Mouse (Mus musculus): ENCODE measurements around the gene Rrp15.

DNA sequence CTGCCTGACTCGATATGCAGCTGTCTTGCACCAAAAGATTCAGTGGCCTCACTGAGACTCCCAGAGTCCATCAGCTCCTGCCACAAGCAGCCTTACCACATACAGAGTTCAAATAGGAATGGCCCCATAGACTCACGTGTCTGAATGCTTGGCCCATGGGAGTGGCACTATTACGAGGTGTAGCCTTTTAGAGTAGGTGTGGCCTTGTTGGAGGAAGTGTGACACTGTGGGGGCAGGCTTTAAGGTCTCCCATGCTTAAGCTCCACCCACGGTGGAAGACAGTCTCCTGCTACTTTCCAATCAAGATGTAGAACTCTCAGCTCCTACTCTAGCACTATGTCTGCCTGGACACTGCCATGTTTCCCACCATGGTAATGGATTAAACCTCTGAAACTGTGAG lies 20.4 kb downstream of the Rrp15 start:
- TF ChIP-seq GATA1 (IDR thresholded peaks at IDR 0.05; ENCODE audit: low read length) (no peak), TAL1 (IDR thresholded peaks at IDR 0.05; ENCODE audit: low read length) (no peak)
